Mouse (Mus musculus): ENCODE measurements around the gene Ckap4.

The Ckap4 gene

GRCm38 (mm10) chr10:84533912-84534671, at the start of gene Ckap4:
Gene Ckap4, minus strand, starts transcription at chr10:84534062.
- no peak for DNase-seq (ENCODE audit: low spot score in 2 of 2)

- no peak for DNase-seq (ENCODE audit: low spot score in 2 of 2)
Measured at GRCm38 (mm10) chr10:84582236-84582635, 48.4 kb upstream of the Ckap4 start.

- DNase-seq (ENCODE audit: low spot score in 2 of 2) = no peak
Measured at GRCm38 (mm10) chr10:84581191-84581590, 47.3 kb upstream of the Ckap4 start.

GRCm38 (mm10) chr10:84579527-84579926, 45.7 kb upstream of the Ckap4 start:
- DNase-seq (ENCODE audit: low spot score in 2 of 2) = no peak

GRCm38 (mm10) chr10:84578738-84579137, 44.9 kb upstream of the Ckap4 start:
- DNase-seq (ENCODE audit: low spot score in 2 of 2) = no peak

- DNase-seq (ENCODE audit: low spot score in 2 of 2) = peak; percentile 47 to 59
Measured at GRCm38 (mm10) chr10:84577071-84577727, 43.3 kb upstream of the Ckap4 start.

- DNase-seq (ENCODE audit: low spot score in 2 of 2) = peak; percentile 85 to 87
Measured at GRCm38 (mm10) chr10:84576395-84577070, 42.7 kb upstream of the Ckap4 start, which contains the start of gene Tcp11l2. Gene Tcp11l2, plus strand, starts transcription at chr10:84576626.

GRCm38 (mm10) chr10:84576029-84576394, 42.1 kb upstream of the Ckap4 start:
- no peak for DNase-seq (ENCODE audit: low spot score in 2 of 2)

GRCm38 (mm10) chr10:84573671-84574420, 40.0 kb upstream of the Ckap4 start:
- DNase-seq (ENCODE audit: low spot score in 2 of 2) = no peak

GRCm38 (mm10) chr10:84571052-84571639, 37.3 kb upstream of the Ckap4 start:
- no peak for DNase-seq (ENCODE audit: low spot score in 2 of 2)

- DNase-seq (ENCODE audit: low spot score in 2 of 2) = no peak
Measured at GRCm38 (mm10) chr10:84564427-84564826, 30.6 kb upstream of the Ckap4 start.

GRCm38 (mm10) chr10:84562567-84563554, 29.0 kb upstream of the Ckap4 start:
- no peak for DNase-seq (ENCODE audit: low spot score in 2 of 2)

- DNase-seq (ENCODE audit: low spot score in 2 of 2) = no peak
Measured at GRCm38 (mm10) chr10:84562121-84562520, 28.3 kb upstream of the Ckap4 start.

GRCm38 (mm10) chr10:84559986-84560385, 26.1 kb upstream of the Ckap4 start:
- no peak for DNase-seq (ENCODE audit: low spot score in 2 of 2)

GRCm38 (mm10) chr10:84558511-84558910, 24.6 kb upstream of the Ckap4 start:
- DNase-seq (ENCODE audit: low spot score in 2 of 2) = no peak

- DNase-seq (ENCODE audit: low spot score in 2 of 2) = no peak
Measured at GRCm38 (mm10) chr10:84556120-84556519, 22.3 kb upstream of the Ckap4 start.

GRCm38 (mm10) chr10:84554291-84555009, 20.6 kb upstream of the Ckap4 start:
- DNase-seq (ENCODE audit: low spot score in 2 of 2) = no peak

- no peak for DNase-seq (ENCODE audit: low spot score in 2 of 2)
Measured at GRCm38 (mm10) chr10:84552477-84552876, 18.6 kb upstream of the Ckap4 start.

GRCm38 (mm10) chr10:84551846-84552245, 18.0 kb upstream of the Ckap4 start:
- DNase-seq (ENCODE audit: low spot score in 2 of 2) = no peak

- DNase-seq (ENCODE audit: low spot score in 2 of 2) = no peak
Measured at GRCm38 (mm10) chr10:84549920-84550293, 16.0 kb upstream of the Ckap4 start.

Measured in frontal cortex, postnatal 25 days (tissue).